Mouse (Mus musculus) myocyte (in vitro differentiated cells): Measurements from ENCODE around the gene Glis1. TPM values are rescaled to one million over a fixed set of nuclear protein-coding genes. Genes with fewer than 3 reads are reported as not detected.

ENCODE experiments used
- H3K27me3 ChIP-seq: one replicate; pipeline ENCODE4 v1.6.1; 2011; ENCODE audit not compliant: control insufficient read depth, insufficient read depth, insufficient read length
- H3K36me3 ChIP-seq: one replicate; pipeline ENCODE4 v1.6.1; 2011; ENCODE audit not compliant: control insufficient read depth, insufficient read depth
- H3K4me2 ChIP-seq: one replicate; pipeline ENCODE4 v1.6.1; 2011; ENCODE audit warnings: low read depth, control low read depth
- H3K4me3 ChIP-seq: one replicate; pipeline ENCODE4 v1.5.1; 2011; ENCODE audit warnings: mild to moderate bottlenecking, control low read depth, moderate library complexity
- H3K79me2 ChIP-seq: one replicate; pipeline ENCODE4 v1.6.1; 2011; ENCODE audit not compliant: control insufficient read depth, insufficient read depth
- H3ac ChIP-seq: one replicate; pipeline ENCODE4 v1.6.1; 2011; ENCODE audit not compliant: control insufficient read depth, insufficient read length
- CEBPB ChIP-seq: IDR thresholded peaks from 2 replicates; pipeline ENCODE4 v1.6.1; 2011; ENCODE audit warnings: mild to moderate bottlenecking, moderate library complexity; ENCODE audit not compliant: poor library complexity, insufficient read depth, severe bottlenecking
- E2F4 ChIP-seq: IDR thresholded peaks from one replicate; pipeline ENCODE4 v1.6.1; 2011; ENCODE audit warnings: mild to moderate bottlenecking, control low read depth, moderate library complexity; ENCODE audit not compliant: insufficient read depth
- MAX ChIP-seq: IDR thresholded peaks from one replicate; pipeline ENCODE4 v1.6.1; 2011; ENCODE audit warnings: low read depth, mild to moderate bottlenecking, control low read depth
- MYOD1 ChIP-seq, 3 experiments: IDR thresholded peaks; one replicate each; pipeline ENCODE4 v1.6.1; 2011; ENCODE audit warnings: control low read depth in 2 of 3, low read depth in 2 of 3, mild to moderate bottlenecking in 2 of 3, moderate library complexity in 1 of 3; ENCODE audit not compliant: insufficient read length in 2 of 3, control insufficient read depth in 1 of 3
- MYOG ChIP-seq, 3 experiments: IDR thresholded peaks; one replicate each; pipeline ENCODE4 v1.6.1; 2011; ENCODE audit warnings: control low read depth in 2 of 3, low read depth in 2 of 3, mild to moderate bottlenecking in 2 of 3; ENCODE audit not compliant: insufficient read length in 2 of 3, control insufficient read depth in 1 of 3, insufficient read depth in 1 of 3
- POLR2A ChIP-seq: IDR thresholded peaks from one replicate; pipeline ENCODE4 v1.6.1; 2011; ENCODE audit warnings: low read depth, mild to moderate bottlenecking, control low read depth, moderate library complexity; ENCODE audit not compliant: insufficient read length
- POLR2AphosphoS2 ChIP-seq: IDR thresholded peaks from one replicate; pipeline ENCODE4 v1.6.1; 2011; ENCODE audit warnings: low read depth, control low read depth; ENCODE audit not compliant: insufficient read length
- REST ChIP-seq: IDR thresholded peaks from one replicate; pipeline ENCODE4 v1.6.1; 2011; ENCODE audit warnings: mild to moderate bottlenecking, control low read depth, moderate library complexity; ENCODE audit not compliant: insufficient read depth, insufficient read length
- SRF ChIP-seq: IDR thresholded peaks from one replicate; pipeline ENCODE4 v1.6.1; 2011; ENCODE audit warnings: low read depth; ENCODE audit not compliant: control insufficient read depth, insufficient read length
- TCF12 ChIP-seq: IDR thresholded peaks from one replicate; pipeline ENCODE4 v1.6.1; 2011; ENCODE audit warnings: mild to moderate bottlenecking, control low read depth; ENCODE audit not compliant: poor library complexity, insufficient read depth, severe bottlenecking
- TCF3 ChIP-seq: IDR thresholded peaks from one replicate; pipeline ENCODE4 v1.6.1; 2011; ENCODE audit warnings: low read depth, control low read depth; ENCODE audit not compliant: insufficient read length
- USF1 ChIP-seq: IDR thresholded peaks from one replicate; pipeline ENCODE4 v1.6.1; 2011; ENCODE audit warnings: low read depth, mild to moderate bottlenecking, control low read depth, moderate library complexity
- polyA plus RNA-seq: library from polyadenylated mRNA; unstranded; fragments of >200 nt; fragmentation: generic; extraction: Trizol; gene quantifications from one replicate; pipeline ENCODE4 v1.2.1, GENCODE M21; 2012; ENCODE audit warnings: missing spikeins

Glis1 gene
- polyA plus RNA-seq, 1 experiment: 0.35 TPM

- no peak overlapping the region for H3ac ChIP-seq
- no peaks in the 10 kb centered on the region for H3K36me3 ChIP-seq
- no peak overlapping the region for H3K4me2 ChIP-seq
- H3K27me3 ChIP-seq: peaks cover 4% of the 10 kb centered on the region
- no peaks in the 10 kb centered on the region for H3K79me2 ChIP-seq
- no peak overlapping the region for H3K4me3 ChIP-seq
- no peak for TF ChIP-seq USF1
- no peak for TF ChIP-seq POLR2AphosphoS2
- TF ChIP-seq MYOD1 (IDR thresholded peaks at IDR 0.05; ENCODE audit: control insufficient read depth in 1 of 3, insufficient read length in 2 of 3, low read depth in 2 of 3): no peak
- TF ChIP-seq TCF3: no peak
- TF ChIP-seq TCF12: no peak
- TF ChIP-seq CEBPB: no peak
- TF ChIP-seq REST: no peak
- no peak for TF ChIP-seq SRF
- no peak for TF ChIP-seq MYOG (IDR thresholded peaks at IDR 0.05; ENCODE audit: control insufficient read depth in 1 of 3, insufficient read depth in 1 of 3, insufficient read length in 2 of 3, low read depth in 2 of 3)
- TF ChIP-seq POLR2A: no peak
- no peak for TF ChIP-seq MAX
- TF ChIP-seq E2F4: no peak
Measured at GRCm38 (mm10) chr4:107495751-107496430, 61.5 kb downstream of the Glis1 start.

GRCm38 (mm10) chr4:107497430-107497935 is 63.1 kb downstream of the Glis1 start:
- Histone ChIP-seq H3K27me3 (no peaks in the 10 kb centered on the region), H3K4me3 (no peak overlapping the region), H3ac (no peak overlapping the region), H3K79me2 (no peaks in the 10 kb centered on the region), H3K4me2 (no peak overlapping the region), H3K36me3 (no peaks in the 10 kb centered on the region)
- TF ChIP-seq POLR2AphosphoS2 (no peak), SRF (no peak)

DNA sequence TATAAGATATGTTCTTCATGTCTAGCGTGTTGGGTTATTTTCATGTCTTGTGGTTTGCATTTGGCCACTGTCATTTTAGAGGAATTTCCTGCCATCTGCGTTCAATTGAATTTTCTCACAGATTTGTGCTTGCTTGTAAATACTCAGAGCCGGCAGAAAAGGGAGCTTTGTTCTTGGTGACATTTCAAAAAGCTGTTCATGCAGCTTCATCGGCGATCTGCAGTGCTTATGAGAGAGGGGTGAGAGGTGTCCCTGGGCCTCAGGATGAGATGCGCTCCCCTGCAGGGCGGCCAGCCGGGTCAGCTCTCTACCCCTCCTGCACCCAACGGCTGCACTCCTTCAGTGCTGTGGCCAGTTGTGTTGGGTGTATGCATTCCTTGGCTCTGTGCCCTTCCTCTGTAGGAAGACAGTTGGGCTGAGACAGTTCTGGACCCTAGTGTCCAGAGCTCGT is 68.2 kb downstream of the Glis1 start:
- peak overlapping the region; percentile 57 for H3K4me2 ChIP-seq
- H3ac ChIP-seq: no peak overlapping the region
- no peak for TF ChIP-seq E2F4
- TF ChIP-seq TCF12: no peak
- TF ChIP-seq MYOG (IDR thresholded peaks at IDR 0.05; ENCODE audit: control insufficient read depth in 1 of 3, insufficient read depth in 1 of 3, insufficient read length in 2 of 3, low read depth in 2 of 3): no peak
- TF ChIP-seq MAX: no peak
- TF ChIP-seq POLR2A: no peak
- no peak for TF ChIP-seq SRF
- TF ChIP-seq MYOD1 (IDR thresholded peaks at IDR 0.05; ENCODE audit: control insufficient read depth in 1 of 3, insufficient read length in 2 of 3, low read depth in 2 of 3): no peak
- H3K27me3 ChIP-seq: no peaks in the 10 kb centered on the region
- no peaks in the 10 kb centered on the region for H3K79me2 ChIP-seq
- no peak overlapping the region for H3K4me3 ChIP-seq
- no peaks in the 10 kb centered on the region for H3K36me3 ChIP-seq

DNA sequence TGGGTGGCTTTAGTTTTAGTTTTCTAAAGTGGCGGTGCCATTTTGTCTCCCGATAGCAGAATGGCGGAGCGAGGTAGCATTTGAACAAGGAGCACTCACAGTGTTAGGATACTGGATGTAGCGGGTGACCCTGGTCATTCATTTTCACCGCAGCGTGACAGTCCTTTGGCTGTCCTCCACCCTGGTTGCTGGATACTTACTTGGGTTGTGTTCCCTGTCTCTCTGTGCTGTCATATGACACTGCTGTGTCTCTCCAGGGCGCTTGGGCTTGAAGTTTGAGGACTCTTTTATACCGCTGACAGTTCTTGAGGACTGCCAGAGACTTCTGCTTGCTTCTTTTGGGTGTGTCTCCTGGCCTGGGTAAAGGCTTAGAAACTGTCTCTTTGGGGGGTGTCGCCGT is 80.6 kb downstream of the Glis1 start:
- no peaks in the 10 kb centered on the region for H3K79me2 ChIP-seq
- H3K36me3 ChIP-seq: no peaks in the 10 kb centered on the region
- TF ChIP-seq TCF3 (no peak), POLR2A (no peak), SRF (no peak), CEBPB (no peak), MYOG (IDR thresholded peaks at IDR 0.05; ENCODE audit: control insufficient read depth in 1 of 3, insufficient read depth in 1 of 3, insufficient read length in 2 of 3, low read depth in 2 of 3) (no peak), POLR2AphosphoS2 (no peak), E2F4 (no peak), REST (no peak), USF1 (no peak), MYOD1 (IDR thresholded peaks at IDR 0.05; ENCODE audit: control insufficient read depth in 1 of 3, insufficient read length in 2 of 3, low read depth in 2 of 3) (no peak), TCF12 (no peak), MAX (no peak)
- no peak overlapping the region for H3ac ChIP-seq
- H3K27me3 ChIP-seq: no peaks in the 10 kb centered on the region
- H3K4me3 ChIP-seq: no peak overlapping the region
- no peak overlapping the region for H3K4me2 ChIP-seq

GRCm38 (mm10) chr4:107515626-107516025 is 81.2 kb downstream of the Glis1 start:
- Histone ChIP-seq H3K4me3 (no peak overlapping the region), H3ac (no peak overlapping the region), H3K27me3 (no peaks in the 10 kb centered on the region), H3K36me3 (no peaks in the 10 kb centered on the region), H3K4me2 (no peak overlapping the region), H3K79me2 (no peaks in the 10 kb centered on the region)
- TF ChIP-seq MAX (no peak), TCF12 (no peak), E2F4 (no peak), POLR2AphosphoS2 (no peak), TCF3 (no peak), MYOD1 (IDR thresholded peaks at IDR 0.05; ENCODE audit: control insufficient read depth in 1 of 3, insufficient read length in 2 of 3, low read depth in 2 of 3) (no peak), REST (no peak), CEBPB (no peak), USF1 (no peak), SRF (no peak), MYOG (IDR thresholded peaks at IDR 0.05; ENCODE audit: control insufficient read depth in 1 of 3, insufficient read depth in 1 of 3, insufficient read length in 2 of 3, low read depth in 2 of 3) (no peak), POLR2A (no peak)
